Mouse (Mus musculus): ENCODE data around the gene Fam168a.

The Fam168a gene

DNA sequence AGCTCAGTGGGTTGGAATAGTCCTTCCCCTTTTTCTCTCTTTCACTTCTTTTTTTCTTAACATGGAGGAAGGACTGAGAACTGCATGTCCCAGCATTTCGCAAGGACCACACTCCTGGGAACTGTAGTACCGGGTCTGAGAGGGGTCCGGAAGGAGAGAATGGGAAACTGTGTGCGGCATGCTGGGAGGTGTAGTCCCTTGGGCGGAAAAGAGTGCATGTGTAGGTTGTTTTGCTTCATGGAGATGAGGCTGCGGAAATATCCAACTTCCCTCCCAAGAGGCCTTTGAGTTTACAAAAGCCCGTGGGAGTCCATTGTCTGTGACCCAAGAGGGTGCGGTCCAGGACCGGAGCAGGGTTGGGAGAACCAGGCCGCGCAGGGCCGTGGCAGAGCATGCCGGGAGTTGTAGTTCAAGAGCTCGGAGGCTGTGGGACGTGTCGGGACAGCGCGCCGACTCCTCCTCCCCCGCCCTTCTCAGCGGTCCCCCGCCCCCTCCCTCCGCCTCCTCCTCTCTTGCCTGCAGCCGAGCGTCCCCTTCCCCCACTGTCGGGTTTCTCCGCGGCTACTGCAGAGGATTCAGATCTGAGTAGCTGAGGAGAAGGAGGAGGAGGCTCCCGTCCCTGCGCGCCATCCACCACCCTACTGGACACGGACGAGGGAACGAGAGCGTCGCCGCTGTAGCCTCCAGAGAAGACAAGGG lies at the start of gene Fam168a:
Gene Fam168a, plus strand, starts transcription at position 493 of the 699 bp plus-strand sequence.
- peak; percentile 76 for DNase-seq (ENCODE audit: low spot score)

DNA sequence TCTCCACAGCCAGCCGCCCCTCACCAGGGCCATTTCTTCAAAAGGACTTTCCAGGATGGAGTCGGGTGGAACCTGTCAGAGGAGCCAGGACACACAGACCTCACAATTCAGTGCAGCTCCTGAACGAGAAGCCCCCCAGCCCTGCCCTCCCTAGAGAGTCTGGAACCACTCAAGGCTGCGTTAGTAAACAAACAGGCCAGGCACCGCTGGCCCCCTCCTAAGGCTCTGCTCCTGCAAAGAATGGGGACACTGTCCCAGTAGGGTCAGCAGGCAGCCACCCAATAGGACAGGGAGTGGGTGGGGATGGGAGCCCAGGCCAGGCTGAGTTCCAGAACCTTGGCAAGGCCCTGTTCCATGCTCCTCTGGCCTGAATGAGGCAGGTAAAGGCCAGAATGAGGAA lies 49.7 kb upstream of the Fam168a start:
- no peak for DNase-seq (ENCODE audit: low spot score)

DNA sequence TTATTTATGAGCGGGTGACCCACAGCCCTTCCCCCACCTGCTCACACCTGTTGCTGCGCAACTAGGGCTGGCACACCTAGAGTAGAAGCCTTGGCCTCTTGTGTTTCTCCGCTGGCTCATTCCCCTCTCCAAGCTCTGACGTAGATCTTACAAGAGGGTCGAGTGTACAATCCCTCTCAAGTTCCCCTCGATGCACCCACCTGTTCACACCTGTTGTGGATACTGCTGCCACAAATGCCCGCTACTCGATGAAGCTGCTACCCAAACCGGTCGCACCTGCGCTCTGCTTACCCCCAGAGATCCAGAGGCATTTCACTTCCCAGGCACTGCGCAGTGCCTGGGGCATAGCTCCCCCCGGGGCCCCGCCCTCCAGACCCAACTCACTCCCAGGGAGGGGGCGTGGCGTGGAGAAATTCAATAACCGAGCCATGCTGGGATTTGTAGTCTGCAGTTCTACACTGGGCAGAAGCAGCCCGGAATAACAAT lies 48.3 kb upstream of the Fam168a start:
- no peak for DNase-seq (ENCODE audit: low spot score)

DNA sequence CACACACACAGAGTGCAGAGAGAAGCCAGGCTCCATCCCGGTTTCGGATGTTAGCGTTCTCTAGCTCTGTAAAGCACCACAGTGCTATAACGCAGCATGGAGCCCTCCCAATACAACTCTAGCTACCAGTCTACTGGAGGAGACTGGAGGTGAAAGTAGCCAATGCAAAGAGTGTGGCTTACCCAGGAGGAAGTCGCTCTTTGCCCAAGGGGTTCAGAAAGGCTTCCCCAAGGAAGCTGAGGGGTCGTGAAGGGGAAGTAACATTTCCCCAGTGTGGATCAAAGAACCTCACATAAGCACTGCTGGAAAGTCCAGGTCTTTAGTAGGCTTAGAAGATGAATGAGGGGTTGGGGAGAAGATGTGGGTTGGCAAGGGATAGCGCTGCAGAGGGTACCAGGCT lies 45.2 kb upstream of the Fam168a start:
- DNase-seq (ENCODE audit: low spot score): no peak

DNA sequence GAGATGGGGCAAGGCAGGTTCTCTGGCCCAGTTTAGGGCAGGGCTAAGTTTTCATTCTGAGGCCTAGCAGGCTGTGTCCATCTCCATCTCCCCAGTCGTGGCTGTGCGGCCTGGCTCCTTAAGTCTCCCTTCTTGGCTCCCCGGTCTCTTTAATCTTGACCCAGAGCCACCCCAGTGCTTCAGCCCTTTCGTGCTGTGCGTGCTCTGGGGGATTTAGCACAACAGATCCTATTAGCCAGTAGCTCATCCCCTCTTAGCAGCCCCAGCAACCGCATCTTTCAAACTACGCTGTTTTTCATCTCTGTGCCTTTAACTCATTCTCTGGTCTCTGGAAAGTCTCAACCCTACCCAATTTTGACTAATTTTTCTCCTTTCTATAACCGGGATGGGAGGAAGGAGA lies 44.2 kb upstream of the Fam168a start, which contains the start of gene Plekhb1:
Gene Plekhb1, minus strand, starts transcription at position 184 of the 400 bp plus-strand sequence.
- DNase-seq (ENCODE audit: low spot score): no peak

DNA sequence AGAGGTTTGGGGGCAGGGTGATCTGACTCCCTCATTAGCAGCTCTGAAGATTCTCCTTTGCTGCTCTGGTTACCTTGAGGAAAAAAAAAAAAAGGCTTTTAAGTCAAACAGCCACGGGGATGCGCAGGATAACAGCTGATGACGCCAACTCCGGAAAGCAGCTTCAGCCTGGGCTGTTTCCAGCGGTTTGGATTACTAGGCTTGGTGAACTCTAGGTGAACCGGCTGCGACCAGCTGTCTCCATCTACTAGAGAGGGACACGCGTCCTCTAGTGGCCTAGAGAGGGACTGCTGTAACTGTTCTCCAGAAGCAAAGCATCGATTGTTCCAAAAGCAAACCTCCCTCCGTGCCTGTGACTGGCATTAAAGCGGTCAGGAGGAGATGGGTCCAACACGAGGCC lies 43.2 kb upstream of the Fam168a start:
- peak; percentile 77 for DNase-seq (ENCODE audit: low spot score)

DNA sequence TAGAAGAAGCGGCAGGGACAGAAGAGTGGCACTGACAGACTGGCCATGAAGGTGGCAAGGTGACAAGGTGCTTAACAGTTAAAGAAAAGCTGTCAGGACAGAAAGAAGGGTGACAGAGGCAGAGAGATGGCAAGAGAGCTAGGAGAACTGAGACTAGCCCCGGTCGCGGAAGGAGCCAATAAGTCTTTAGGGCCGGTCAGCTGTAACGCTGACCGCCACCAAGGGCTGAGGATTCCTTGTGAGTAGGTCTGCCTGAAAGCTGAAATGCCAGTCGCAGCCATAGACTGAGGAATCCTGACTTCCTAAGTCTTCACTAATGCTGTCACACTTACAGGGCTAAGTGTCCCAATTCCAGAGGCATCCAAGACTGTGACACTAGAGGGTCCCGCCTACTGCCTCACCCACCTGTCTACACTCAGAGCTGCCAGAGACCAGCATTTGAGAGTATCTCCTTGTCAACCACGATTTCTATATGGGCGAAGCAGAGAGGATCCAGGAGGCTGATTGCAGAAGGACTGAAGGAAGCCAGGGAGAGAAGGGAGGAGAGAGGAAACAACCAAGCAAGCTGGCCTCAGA lies 42.6 kb upstream of the Fam168a start:
- no peak for DNase-seq (ENCODE audit: low spot score)

DNA sequence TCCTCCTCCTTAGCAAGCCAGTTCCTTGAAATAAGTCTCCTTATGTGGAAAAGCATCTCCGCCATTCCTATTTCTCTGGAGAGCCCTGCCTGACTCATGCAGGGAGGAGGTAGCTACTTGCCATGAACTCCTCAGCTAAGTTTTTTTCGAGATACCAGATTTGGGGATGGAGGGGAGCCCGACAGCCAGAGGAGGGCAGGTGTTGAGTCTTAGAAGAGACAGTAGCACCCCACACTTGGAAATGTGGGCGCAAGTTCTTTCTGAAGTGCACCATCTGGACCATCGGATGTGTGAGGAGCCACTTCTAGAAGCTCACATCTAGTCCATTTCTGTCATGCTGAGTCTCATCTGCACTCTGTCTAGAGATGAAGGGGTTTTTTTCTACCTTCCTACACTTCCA lies 35.8 kb upstream of the Fam168a start:
- no peak for DNase-seq (ENCODE audit: low spot score)

DNA sequence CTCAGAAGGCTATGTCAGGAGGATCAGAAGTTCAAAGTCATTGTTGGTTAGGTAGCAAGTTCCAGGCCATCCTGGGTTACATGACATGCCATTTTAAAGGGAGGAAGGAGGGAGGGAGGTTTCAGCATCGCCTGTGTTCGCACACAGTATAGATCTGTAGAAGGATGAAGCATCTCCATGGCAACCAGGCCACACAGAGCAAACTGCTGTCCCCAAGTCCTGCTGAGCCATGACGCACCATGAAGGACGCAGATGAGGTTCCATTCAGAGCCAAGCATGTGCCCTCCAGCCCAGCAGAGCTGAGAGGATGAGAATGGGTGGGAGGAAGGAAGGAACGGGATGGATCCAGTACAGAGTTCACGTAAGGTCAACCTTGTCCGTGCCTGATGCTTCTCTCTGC lies 33.0 kb upstream of the Fam168a start:
- DNase-seq (ENCODE audit: low spot score): no peak

DNA sequence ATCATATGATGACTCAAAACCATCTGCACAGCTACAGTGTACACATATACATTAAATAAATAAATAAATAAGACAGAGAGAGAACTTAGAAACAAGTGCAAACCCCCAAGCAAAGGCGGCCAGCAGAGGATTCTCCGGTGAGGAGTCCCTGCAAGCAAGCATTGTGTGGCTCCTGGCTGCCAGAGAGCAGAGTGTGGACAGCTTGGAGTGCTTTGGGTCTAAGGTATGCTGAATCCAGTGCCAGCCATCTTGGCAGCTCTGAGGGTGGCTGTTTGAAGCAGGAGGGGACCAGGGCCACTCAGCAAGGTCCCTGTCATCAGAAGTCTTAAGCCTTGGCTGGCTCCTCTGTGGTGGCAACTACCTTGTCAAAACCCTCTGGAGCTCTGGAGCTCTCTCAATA lies 31.5 kb upstream of the Fam168a start:
- DNase-seq (ENCODE audit: low spot score): no peak

DNA sequence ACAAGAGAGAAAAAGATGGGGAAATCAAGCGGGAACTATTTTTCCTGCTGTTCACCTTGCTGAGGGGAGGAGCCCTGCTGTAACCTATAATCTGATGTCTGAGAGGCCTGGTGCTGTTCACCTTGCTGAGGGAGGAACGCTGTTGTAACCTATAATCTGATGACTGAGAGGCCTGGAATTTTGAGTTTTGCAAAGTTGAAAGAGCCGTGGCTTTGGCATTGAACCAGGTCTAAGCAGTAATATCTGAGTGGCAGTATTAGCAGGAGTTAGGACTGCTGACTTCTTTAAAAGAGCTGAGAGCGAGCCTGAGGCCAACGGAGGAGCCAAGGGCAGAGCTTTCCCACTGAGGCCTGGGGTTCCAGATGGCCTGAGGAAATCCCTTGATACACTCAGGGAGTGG lies 28.4 kb upstream of the Fam168a start:
- no peak for DNase-seq (ENCODE audit: low spot score)

DNA sequence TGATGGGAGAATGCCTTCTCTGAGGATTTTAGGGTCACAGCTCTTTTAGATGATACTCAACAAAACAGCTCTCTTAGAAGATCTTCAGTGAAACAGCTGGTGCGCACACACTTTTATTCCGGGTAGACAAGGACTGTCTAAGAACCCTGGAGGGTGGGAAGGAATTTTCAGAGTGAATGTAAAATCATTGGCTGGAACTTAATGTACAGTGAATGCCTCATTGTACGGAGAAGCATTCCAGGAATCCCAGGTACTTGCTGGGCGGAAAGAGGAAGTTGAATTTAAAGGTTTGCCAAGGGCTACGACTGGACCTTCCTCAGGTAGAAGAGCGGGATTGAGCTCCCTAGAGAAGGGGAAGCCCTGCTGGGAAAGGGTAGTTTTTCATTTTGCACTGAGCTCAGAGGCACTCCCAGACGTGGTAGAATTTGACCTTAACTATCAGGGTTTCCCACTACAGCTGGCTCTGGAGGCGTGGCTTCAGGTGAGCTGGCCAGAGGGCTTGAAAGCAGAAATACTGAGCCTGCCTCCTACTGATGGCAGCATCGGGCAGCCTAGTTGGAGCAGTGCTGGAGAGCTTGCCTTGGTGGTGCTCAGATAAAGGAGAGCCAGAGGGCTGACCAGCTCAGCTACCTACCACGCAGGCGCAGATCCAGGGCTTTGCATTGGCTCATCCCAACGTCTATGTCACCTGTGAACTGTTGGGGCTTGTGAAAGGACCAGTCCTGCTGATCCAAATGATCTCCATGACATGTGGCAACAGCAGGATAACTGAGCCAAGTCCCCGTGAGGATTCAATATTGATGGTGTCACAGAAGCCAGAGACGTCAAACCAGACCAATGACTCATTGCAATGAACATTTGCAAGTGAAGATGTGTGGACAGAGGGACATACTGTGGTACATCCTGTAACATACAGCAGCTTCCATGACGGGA lies 27.2 kb upstream of the Fam168a start:
- no peak for DNase-seq (ENCODE audit: low spot score)

DNA sequence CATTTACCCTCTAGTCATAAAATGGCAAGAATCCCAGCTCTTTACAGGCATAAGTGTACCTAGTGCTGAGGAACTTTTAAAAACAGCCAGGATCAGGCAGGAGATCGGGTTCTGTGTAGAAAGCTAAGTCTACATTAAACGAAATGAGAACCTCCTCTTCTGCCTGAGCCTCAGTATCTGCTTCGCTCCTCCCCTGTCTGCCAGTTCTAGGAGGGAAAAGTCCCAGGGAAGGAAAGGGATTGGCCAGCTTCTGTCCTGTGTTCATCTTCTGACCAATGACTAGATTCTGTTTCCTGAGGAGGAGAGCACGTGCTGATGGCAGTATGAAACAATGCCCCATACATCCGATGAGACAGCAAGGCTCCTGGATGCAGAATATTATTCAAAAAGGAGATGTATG lies 25.3 kb upstream of the Fam168a start:
- no peak for DNase-seq (ENCODE audit: low spot score)

DNA sequence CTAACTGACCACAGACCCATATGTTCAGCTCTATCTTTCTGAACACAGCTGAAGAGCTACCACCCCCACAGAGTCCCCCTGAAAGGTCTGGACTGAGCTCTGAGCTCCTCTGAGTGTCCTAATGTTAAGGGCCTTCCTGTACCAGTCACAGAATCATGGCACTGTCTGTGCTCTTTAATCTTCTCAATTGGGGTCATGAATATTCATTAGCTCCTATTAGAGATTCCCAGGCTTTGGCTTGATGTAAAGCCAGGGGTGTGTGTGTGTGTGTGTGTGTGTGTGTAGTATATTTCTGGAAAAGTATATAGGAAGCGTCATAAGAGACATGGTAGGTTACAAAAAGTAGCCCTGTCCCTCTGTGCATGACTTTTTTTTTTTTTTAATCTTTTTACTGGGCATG lies 23.2 kb upstream of the Fam168a start:
- DNase-seq (ENCODE audit: low spot score): no peak

DNA sequence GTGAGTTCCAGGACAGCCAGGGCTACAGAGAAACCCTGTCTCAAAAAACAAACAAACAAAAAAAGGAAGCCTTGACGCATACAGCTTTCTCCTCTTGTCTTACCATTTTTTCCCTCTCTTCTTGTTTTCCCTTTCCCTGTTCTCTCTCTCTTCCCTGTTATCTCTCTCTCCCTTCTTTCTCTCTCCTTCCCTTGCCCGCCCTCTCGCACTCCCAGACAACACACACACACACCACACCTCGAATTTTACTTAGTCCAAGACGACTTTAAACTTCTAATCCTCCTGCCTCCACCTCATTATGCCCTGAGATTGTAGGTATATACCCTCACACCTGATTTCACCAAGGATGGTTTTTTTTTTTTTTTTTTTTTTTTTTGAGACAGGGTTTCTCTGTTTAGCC lies 22.4 kb upstream of the Fam168a start:
- DNase-seq (ENCODE audit: low spot score): no peak

DNA sequence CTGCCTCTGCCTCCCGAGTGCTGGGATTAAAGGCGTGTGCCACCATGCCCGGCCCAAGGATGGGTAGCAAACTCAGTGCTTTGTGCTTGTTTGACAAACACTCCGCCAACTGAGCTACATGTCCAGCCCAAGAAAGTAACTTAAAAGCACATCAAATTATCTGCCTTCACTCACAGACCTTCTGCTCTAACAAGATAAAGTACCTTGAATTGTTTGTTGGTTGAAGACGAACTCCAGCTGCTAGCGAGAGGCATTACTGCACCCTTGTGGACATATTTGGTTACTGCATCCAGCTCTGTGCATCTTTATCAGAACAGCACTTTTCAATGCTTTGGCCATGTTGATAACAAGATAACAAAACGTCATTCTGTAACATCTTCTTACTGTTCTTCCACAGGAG lies 21.9 kb upstream of the Fam168a start:
- peak; percentile 54 for DNase-seq (ENCODE audit: low spot score)

DNA sequence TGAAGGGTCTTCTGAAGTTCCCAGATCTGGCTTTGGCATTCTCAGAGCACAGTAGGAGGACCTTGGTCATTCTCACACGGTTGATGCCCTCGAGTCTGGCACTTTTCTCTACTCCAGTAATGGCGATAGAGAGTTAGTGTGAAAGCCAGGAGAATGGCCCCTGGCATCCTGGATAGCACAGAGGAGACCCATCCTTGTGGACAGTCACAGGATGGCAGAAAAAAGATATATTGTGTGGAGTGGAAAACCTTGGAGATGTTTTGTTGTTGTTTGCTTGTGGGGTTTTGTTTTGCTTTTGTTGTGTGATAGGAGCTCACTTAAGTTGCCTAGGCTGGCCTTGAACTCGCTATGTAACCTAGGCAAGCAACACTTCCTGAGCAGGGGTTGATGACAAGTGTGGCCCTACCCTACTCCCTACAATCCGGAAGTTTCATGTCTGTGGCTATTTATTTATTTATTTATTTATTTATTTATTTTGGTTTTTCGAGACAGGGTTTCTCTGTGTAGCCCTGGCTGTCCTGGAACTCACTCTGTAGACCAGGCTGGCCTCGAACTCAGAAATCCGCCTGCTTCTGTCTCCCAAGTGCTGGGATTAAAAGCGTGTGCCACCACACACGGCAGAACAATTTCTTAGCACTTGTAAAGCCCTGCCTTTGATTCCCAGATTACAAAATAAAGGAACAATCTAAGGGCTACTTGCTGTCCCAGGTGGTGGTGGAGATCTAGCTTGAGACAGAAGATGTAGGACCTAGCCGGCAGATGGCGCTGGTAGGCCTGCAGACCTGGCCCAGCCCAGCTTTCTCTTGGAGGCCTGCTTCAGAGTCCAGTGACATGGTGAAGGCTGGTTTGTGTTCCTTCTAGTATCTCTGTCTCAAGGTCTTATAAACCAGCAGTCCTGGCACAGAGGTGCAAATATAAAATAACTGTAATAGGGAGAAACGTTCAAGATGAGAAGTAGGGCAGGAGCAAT lies 21.1 kb upstream of the Fam168a start:
- DNase-seq (ENCODE audit: low spot score): peak; percentile 70

DNA sequence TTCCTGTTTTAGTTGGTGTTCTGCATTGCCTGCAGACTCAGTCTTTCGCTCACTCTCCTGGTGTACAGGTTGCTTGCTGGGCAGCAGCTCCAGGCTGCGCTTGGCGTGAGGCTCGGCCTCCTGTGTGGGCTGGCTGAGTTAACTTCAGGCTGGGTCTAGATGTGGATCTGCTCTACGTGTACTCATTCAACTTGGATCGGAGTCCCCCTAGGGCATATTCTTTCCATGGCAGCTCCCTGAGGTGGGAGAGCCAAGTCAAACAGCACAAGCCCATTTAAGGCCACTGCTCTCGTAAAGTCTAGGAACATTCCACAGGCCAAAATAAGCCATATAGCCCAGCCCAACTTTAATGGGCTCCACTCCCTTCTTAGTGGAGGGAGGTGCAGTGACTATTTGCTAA lies 18.0 kb upstream of the Fam168a start:
- DNase-seq (ENCODE audit: low spot score): no peak

DNA sequence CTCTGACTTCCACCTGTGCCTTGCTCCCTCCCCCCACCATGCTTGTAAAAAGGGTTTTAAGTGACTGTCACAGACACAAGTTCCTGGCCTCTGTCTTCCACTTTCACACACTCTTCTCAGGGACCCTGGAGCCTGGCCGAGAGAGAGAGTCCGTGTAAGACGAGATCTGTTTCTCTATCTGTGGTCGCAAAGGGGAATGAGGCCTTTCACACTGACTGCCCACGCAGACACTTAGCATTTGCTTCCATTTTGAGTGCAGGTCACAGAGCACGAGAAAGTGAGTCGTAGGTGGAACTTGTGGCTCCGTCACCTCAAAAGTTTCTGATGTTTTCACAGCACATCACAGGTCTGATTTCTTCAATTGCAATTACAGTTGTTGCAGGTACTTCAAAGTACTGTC lies 13.2 kb upstream of the Fam168a start:
- DNase-seq (ENCODE audit: low spot score): no peak

DNA sequence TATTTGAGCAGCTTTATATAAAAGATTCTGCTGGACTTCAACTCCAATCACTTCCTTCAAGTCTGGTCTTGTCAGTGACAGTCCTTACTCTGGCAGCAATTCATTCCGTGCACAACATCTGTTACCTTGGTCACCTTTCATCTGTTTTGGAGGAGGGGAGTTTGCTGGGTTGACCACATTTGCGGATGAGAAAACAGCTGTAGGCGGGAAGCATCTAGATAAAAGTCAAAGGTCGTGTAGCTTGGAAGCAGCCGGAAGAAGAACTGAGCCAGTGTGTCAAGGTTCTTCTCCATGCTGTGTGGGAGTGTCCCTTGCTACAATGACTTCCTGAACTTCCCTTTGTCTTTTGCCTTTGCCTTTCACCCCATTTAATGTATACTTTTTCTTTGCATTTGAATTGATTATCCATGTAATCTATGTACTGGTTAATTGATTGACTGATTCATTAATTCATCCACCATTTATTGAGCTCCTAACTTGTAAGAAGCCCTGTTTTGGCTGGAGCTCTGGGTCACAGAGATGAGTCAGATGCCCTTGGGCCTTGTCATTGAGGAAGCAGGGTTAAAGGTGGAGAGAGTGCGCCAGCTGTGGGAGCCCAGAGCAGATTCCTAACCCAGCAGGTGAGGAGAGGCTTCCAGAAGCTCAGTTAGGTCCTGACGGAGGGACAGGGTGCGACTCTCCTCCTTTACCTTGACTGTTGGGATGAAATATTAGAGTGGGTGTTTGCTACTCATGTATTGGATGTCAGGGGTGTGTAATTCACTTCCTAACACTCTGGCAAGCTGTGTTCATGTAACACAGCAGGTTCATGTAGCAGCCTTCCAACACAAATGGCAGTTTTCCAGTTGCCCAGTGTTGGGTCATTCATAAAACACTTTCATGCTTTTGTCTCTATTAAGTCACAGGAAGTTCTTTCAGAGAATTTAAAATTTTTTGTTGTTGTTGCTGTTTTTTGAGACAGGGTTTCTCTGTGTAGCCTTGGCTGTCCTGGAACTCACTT lies 6.4 kb upstream of the Fam168a start:
- DNase-seq (ENCODE audit: low spot score): no peak

Data from ovary, postnatal 14 days (tissue).